Mouse (Mus musculus) stomach, embryonic 14.5 days (tissue): Measurements from ENCODE around the gene Gm11938. TPM values are rescaled to one million over a fixed set of nuclear protein-coding genes. Genes with fewer than 3 reads are reported as not detected.
"Not testable (repeated sequence)": the region's sequence is repeated elsewhere in the genome, so short reads cannot be mapped to it uniquely, and the experiment has no call there.

ENCODE experiments used
- ATAC-seq: fragments of 200-750 bp; cut with Nextera tagmentation; 2 replicates; pipeline ENCODE4 v1.8.0; 2017; ENCODE audit warnings: low read depth, moderate TSS enrichment; ENCODE audit not compliant: insufficient number of reproducible peaks, insufficient read depth, low FRiP score
- H3K27ac ChIP-seq: fragments of 300-500 bp; sonication (generic); 2 replicates; pipeline ENCODE4 v1.5.1; 2014; ENCODE audit warnings: mild to moderate bottlenecking, low read length, moderate library complexity, mixed read lengths
- H3K27me3 ChIP-seq: fragments of 300-500 bp; sonication (generic); 2 replicates; pipeline ENCODE4 v1.6.1; 2014; ENCODE audit warnings: low read length, control low read depth, mixed read lengths; ENCODE audit not compliant: control insufficient read depth, insufficient read depth
- H3K36me3 ChIP-seq: fragments of 300-500 bp; sonication (generic); 2 replicates; pipeline ENCODE4 v1.6.1; 2014; ENCODE audit warnings: mild to moderate bottlenecking, control low read depth, low read length, moderate library complexity, mixed read lengths; ENCODE audit not compliant: control insufficient read depth, insufficient read depth
- H3K4me1 ChIP-seq: fragments of 300-500 bp; sonication (generic); 2 replicates; pipeline ENCODE4 v1.6.1; 2014; ENCODE audit warnings: low read length, control low read depth, mixed read lengths; ENCODE audit not compliant: control insufficient read depth, insufficient read depth
- H3K4me2 ChIP-seq: fragments of 300-500 bp; sonication (generic); replicated peaks from 2 replicates; pipeline ENCODE4 v1.6.1; 2014; ENCODE audit warnings: low read depth, low read length, control low read depth
- H3K4me3 ChIP-seq: fragments of 300-500 bp; sonication (generic); 2 replicates; pipeline ENCODE4 v1.5.1; 2014; ENCODE audit warnings: low read depth, low read length, control low read depth
- H3K9ac ChIP-seq: fragments of 300-500 bp; sonication (generic); replicated peaks from 2 replicates; pipeline ENCODE4 v1.6.1; 2014; ENCODE audit warnings: low read depth, mild to moderate bottlenecking, control low read depth, low read length, moderate library complexity, mixed read lengths
- H3K9me3 ChIP-seq: fragments of 300-500 bp; sonication (generic); 2 replicates; pipeline ENCODE4 v1.6.1; 2016; ENCODE audit warnings: low read depth, low read length, control low read depth; ENCODE audit not compliant: control insufficient read depth
- WGBS: fragments of 180-500 bp; shearing (Covaris S2); extraction: QIAGEN DNeasy Blood & Tissue Kit; methylation state at CpG from one replicate; pipeline ENCODE4 v1.1.7; 2014; 5-methylcytosine and 5-hydroxymethylcytosine counted together
- polyA plus RNA-seq: library from polyadenylated mRNA; unstranded; fragments of >200 nt; fragmentation: Nextera tagmentation; extraction: Ambion mirVana; gene quantifications from 2 replicates; pipeline ENCODE4 v1.2.1, GENCODE M21; 2014

The Gm11938 gene
- polyA plus RNA-seq, 1 experiment from 2014 or later: not detected

DNA sequence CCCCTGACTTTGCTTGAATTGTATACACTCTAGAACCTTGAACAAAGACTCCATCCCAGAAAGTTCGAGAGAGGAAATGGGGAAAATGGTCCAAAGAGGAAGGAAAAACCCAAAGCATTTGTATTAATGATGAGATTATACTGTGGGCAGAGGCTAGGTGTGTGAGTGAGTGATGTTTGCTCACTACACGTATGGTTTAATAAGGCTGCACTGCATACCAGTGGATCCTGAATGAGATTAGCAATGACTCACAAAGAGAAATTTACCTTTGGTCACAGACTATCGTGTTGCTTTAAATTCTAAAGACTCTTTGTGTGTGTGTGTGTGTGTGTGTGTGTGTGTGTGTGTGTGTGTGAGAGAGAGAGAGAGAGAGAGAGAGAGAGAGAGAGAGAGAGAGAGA, 27.8 kb upstream of the Gm11938 start:
- WGBS: 62% methylated on average over 3 of the region's 3 CpGs
- Histone ChIP-seq H3K27ac (no peak overlapping the region), H3K4me1 (no peaks in the 10 kb centered on the region), H3K36me3 (no peaks in the 10 kb centered on the region), H3K27me3 (no peaks in the 10 kb centered on the region), H3K4me2 (no peak overlapping the region), H3K9ac (no peak overlapping the region), H3K9me3 (no peaks in the 10 kb centered on the region), H3K4me3 (no peak overlapping the region)
- no peak for ATAC-seq

DNA sequence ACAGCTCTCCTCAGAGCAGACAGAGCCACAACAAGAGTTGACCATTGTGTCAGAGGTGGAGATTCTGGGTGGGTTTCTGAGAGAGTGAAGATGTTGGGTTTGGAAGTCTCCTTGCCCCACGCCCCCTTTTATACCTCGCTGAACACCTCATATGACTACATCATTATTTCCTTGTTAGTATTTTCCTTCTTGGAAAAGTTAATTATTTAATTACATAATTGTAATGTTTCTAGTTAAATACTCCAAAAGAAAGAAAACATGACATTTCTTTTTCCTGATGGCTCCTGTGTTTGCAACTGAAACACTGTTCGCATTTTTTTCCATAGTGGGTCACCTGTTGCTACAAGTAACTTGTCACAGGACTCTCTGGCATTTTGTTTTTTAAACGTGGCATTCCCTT, 25.0 kb upstream of the Gm11938 start, which contains the start of gene Krtap4-1:
Krtap4-1 (minus strand) TSS at position 101 of the 400 bp plus-strand sequence.
- Histone ChIP-seq H3K27me3 (no peaks in the 10 kb centered on the region), H3K9ac (no peak within 1 kb of the TSS), H3K27ac (no peak within 1 kb of the TSS), H3K36me3 (no peaks in the 10 kb centered on the region), H3K4me3 (no peak within 1 kb of the TSS), H3K4me1 (no peaks in the 10 kb centered on the region), H3K9me3 (no peaks in the 10 kb centered on the region), H3K4me2 (no peak within 1 kb of the TSS)
- 83% methylated on average over 4 of the region's 4 CpGs for WGBS
- ATAC-seq: no peak

- no peak within 1 kb of the TSS for H3K9ac ChIP-seq
- no peaks in the 10 kb centered on the region for H3K4me1 ChIP-seq
- H3K27ac ChIP-seq: no peak within 1 kb of the TSS
- H3K4me2 ChIP-seq: no peak within 1 kb of the TSS
- 72% methylated on average over 2 of the region's 2 CpGs for WGBS
- H3K27me3 ChIP-seq: no peaks in the 10 kb centered on the region
- no peak for ATAC-seq
- H3K9me3 ChIP-seq: no peaks in the 10 kb centered on the region
- no peak within 1 kb of the TSS for H3K4me3 ChIP-seq
- H3K36me3 ChIP-seq: no peaks in the 10 kb centered on the region
These were observed 17.2 kb upstream of the Gm11938 start, which contains the start of gene Gm11562 for GRCm38 (mm10) chr11:99620335-99620734. Gm11562 (minus strand) TSS chr11:99620435.

- Histone ChIP-seq H3K27ac (no peak within 1 kb of the TSS), H3K9ac (no peak within 1 kb of the TSS), H3K4me2 (no peak within 1 kb of the TSS), H3K9me3 (no peaks in the 10 kb centered on the region), H3K36me3 (no peaks in the 10 kb centered on the region), H3K27me3 (no peaks in the 10 kb centered on the region), H3K4me3 (no peak within 1 kb of the TSS), H3K4me1 (no peaks in the 10 kb centered on the region)
- 66% methylated on average over 3 of the region's 3 CpGs for WGBS
- ATAC-seq: no peak
These were observed 11.8 kb upstream of the Gm11938 start, which contains the start of gene Krtap2-4 for GRCm38 (mm10) chr11:99614796-99615363. Krtap2-4 (minus strand) TSS chr11:99614846.

DNA sequence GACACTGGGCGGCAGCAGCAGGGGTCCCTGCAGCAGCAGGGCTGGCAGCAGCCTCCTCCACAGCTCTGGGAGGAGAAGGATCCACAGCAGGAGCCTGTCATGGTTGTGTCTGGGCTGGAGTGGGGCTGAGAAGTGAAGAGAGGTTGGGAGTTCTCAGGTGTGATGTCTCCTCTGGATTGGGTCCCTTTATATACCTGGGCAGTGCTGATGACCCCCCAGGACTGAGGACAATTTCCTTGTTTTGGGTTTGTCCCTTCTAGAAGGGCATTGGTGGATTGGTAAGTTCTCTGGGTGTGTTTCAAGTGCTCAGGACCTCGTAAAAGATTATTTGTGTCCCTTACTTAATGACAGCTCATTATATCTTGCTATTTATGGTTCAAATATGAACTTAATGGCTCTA, 7.0 kb upstream of the Gm11938 start, which contains the start of gene Gm11937:
Gm11937 (minus strand) TSS at position 101 of the 400 bp plus-strand sequence.
- not testable (repeated sequence) for H3K9ac ChIP-seq, H3K36me3 ChIP-seq, H3K4me2 ChIP-seq, H3K27ac ChIP-seq, H3K4me3 ChIP-seq, ATAC-seq, H3K27me3 ChIP-seq, H3K4me1 ChIP-seq, H3K9me3 ChIP-seq
- 66% methylated on average over 1 of the region's 2 CpGs for WGBS

DNA sequence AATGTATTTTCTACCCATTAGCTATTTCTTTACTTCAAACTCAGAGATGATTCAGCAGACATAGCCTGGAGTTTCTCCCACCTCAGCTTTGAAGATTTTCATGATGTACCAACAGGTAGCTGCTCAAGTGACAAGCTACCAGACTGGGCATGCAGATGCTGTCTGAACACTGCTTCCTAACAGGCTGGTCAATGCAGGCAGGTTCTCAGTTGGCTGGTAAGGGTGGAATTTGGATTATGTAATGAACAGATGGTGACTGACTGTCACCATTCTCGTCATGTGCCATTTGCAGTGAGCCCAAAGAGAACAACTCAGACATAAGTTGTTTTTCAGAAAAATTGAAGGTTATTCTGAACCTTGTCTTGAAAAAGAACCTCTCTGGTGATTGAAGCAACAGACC, 6.0 kb upstream of the Gm11938 start:
- Histone ChIP-seq H3K36me3 (no peaks in the 10 kb centered on the region), H3K9ac (no peak overlapping the region), H3K4me3 (no peak overlapping the region), H3K4me2 (no peak overlapping the region), H3K4me1 (no peaks in the 10 kb centered on the region), H3K27ac (no peak overlapping the region), H3K9me3 (no peaks in the 10 kb centered on the region), H3K27me3 (no peaks in the 10 kb centered on the region)
- WGBS: 70% methylated on average over 1 of the region's 1 CpGs
- no peak for ATAC-seq

DNA sequence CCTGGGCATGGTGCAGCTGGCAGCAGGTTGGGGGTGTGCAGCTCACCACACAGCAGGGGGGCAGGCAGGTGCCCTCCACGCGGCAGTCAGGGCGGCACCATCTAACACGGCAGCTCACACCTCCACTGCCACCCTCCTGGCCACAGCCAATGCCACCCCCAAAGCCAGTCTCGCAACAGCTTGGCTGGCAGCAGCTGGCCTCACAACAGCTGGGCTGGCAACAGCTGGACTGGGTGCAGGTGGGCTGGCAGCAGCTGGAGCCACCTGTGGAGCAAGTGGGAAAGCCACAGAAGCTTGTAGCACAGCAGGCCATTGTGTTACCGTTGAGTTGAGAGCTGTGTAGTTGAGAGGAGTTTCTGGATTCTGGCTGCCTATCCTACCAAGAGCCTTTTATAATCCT, 5.4 kb downstream of the Gm11938 start, which contains the start of gene Krtap9-3:
Krtap9-3 (minus strand) TSS at position 364 of the 400 bp plus-strand sequence.
- not testable (repeated sequence) for H3K4me2 ChIP-seq, H3K27me3 ChIP-seq, ATAC-seq, H3K9ac ChIP-seq, H3K4me1 ChIP-seq, H3K4me3 ChIP-seq, H3K36me3 ChIP-seq, H3K27ac ChIP-seq, H3K9me3 ChIP-seq
- WGBS: 82% methylated on average over 6 of the region's 6 CpGs

DNA sequence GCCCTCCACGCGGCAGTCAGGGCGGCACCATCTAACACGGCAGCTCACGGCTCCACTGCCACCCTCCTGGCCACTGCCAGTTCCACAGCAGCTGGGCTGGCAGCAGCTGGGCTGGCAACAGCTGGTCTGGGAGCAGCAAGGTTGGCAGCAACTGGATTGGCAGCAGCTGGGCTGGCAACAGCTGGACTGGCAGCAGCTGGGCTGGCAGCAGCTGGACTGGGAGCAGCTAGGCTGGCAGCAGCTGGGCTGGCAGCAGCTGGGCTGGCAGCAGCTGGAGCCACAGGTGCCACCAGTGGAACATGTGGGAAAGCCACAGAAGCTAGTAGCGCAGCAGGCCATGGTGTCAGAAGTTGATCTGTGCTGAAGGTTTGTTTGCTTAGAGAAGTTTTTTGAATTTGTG, 12.1 kb downstream of the Gm11938 start, which contains the start of gene Krtap1-3:
Krtap1-3 (minus strand) TSS at position 359 of the 400 bp plus-strand sequence.
- 89% methylated on average over 6 of the region's 6 CpGs for WGBS
- Histone ChIP-seq H3K4me3 (no peak within 1 kb of the TSS), H3K9me3 (no peaks in the 10 kb centered on the region), H3K9ac (no peak within 1 kb of the TSS), H3K27me3 (no peaks in the 10 kb centered on the region), H3K36me3 (no peaks in the 10 kb centered on the region), H3K4me1 (no peaks in the 10 kb centered on the region), H3K27ac (no peak within 1 kb of the TSS), H3K4me2 (no peak within 1 kb of the TSS)
- ATAC-seq: no peak

DNA sequence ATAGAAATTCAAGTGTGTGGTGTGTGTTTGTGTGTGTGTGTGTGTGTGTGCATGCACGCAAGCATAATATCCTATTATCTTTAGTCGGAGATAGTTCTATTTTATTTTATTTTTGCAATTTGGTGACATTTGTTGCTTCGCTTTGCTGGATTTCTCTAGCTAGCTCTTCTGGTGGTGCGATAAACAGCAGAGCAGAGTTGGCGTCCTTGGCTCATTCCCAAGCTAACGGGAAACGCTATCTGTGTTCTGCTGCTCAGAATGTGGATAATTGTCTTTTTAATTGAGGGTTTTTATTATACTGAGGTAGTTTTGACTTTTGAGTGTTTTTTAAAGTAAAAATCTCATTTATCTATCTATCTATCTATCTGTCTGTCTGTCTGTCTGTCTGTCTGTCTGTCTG, 18.0 kb downstream of the Gm11938 start:
- Histone ChIP-seq H3K9ac (no peak overlapping the region), H3K9me3 (no peaks in the 10 kb centered on the region), H3K4me1 (no peaks in the 10 kb centered on the region), H3K4me3 (no peak overlapping the region), H3K27ac (no peak overlapping the region), H3K4me2 (no peak overlapping the region), H3K36me3 (no peaks in the 10 kb centered on the region), H3K27me3 (no peaks in the 10 kb centered on the region)
- no peak for ATAC-seq
- WGBS: 89% methylated on average over 7 of the region's 7 CpGs
